Mouse (Mus musculus) myocyte (in vitro differentiated cells): Measurements from ENCODE around the gene Tnn. TPM values are rescaled to one million over a fixed set of nuclear protein-coding genes. Genes with fewer than 3 reads are reported as not detected.

Experiments
- H3K27me3 ChIP-seq: one replicate; pipeline ENCODE4 v1.6.1; 2011; ENCODE audit not compliant: control insufficient read depth, insufficient read depth, insufficient read length
- H3K36me3 ChIP-seq: one replicate; pipeline ENCODE4 v1.6.1; 2011; ENCODE audit not compliant: control insufficient read depth, insufficient read depth
- H3K4me2 ChIP-seq: one replicate; pipeline ENCODE4 v1.6.1; 2011; ENCODE audit warnings: low read depth, control low read depth
- H3K4me3 ChIP-seq: one replicate; pipeline ENCODE4 v1.5.1; 2011; ENCODE audit warnings: mild to moderate bottlenecking, control low read depth, moderate library complexity
- H3K79me2 ChIP-seq: one replicate; pipeline ENCODE4 v1.6.1; 2011; ENCODE audit not compliant: control insufficient read depth, insufficient read depth
- H3ac ChIP-seq: one replicate; pipeline ENCODE4 v1.6.1; 2011; ENCODE audit not compliant: control insufficient read depth, insufficient read length
- CEBPB ChIP-seq: IDR thresholded peaks from 2 replicates; pipeline ENCODE4 v1.6.1; 2011; ENCODE audit warnings: mild to moderate bottlenecking, moderate library complexity; ENCODE audit not compliant: poor library complexity, insufficient read depth, severe bottlenecking
- E2F4 ChIP-seq: IDR thresholded peaks from one replicate; pipeline ENCODE4 v1.6.1; 2011; ENCODE audit warnings: mild to moderate bottlenecking, control low read depth, moderate library complexity; ENCODE audit not compliant: insufficient read depth
- MAX ChIP-seq: IDR thresholded peaks from one replicate; pipeline ENCODE4 v1.6.1; 2011; ENCODE audit warnings: low read depth, mild to moderate bottlenecking, control low read depth
- MYOD1 ChIP-seq, 3 experiments: IDR thresholded peaks; one replicate each; pipeline ENCODE4 v1.6.1; 2011; ENCODE audit warnings: control low read depth in 2 of 3, low read depth in 2 of 3, mild to moderate bottlenecking in 2 of 3, moderate library complexity in 1 of 3; ENCODE audit not compliant: insufficient read length in 2 of 3, control insufficient read depth in 1 of 3
- MYOG ChIP-seq, 3 experiments: IDR thresholded peaks; one replicate each; pipeline ENCODE4 v1.6.1; 2011; ENCODE audit warnings: control low read depth in 2 of 3, low read depth in 2 of 3, mild to moderate bottlenecking in 2 of 3; ENCODE audit not compliant: insufficient read length in 2 of 3, control insufficient read depth in 1 of 3, insufficient read depth in 1 of 3
- POLR2A ChIP-seq: IDR thresholded peaks from one replicate; pipeline ENCODE4 v1.6.1; 2011; ENCODE audit warnings: low read depth, mild to moderate bottlenecking, control low read depth, moderate library complexity; ENCODE audit not compliant: insufficient read length
- POLR2AphosphoS2 ChIP-seq: IDR thresholded peaks from one replicate; pipeline ENCODE4 v1.6.1; 2011; ENCODE audit warnings: low read depth, control low read depth; ENCODE audit not compliant: insufficient read length
- REST ChIP-seq: IDR thresholded peaks from one replicate; pipeline ENCODE4 v1.6.1; 2011; ENCODE audit warnings: mild to moderate bottlenecking, control low read depth, moderate library complexity; ENCODE audit not compliant: insufficient read depth, insufficient read length
- SRF ChIP-seq: IDR thresholded peaks from one replicate; pipeline ENCODE4 v1.6.1; 2011; ENCODE audit warnings: low read depth; ENCODE audit not compliant: control insufficient read depth, insufficient read length
- TCF12 ChIP-seq: IDR thresholded peaks from one replicate; pipeline ENCODE4 v1.6.1; 2011; ENCODE audit warnings: mild to moderate bottlenecking, control low read depth; ENCODE audit not compliant: poor library complexity, insufficient read depth, severe bottlenecking
- TCF3 ChIP-seq: IDR thresholded peaks from one replicate; pipeline ENCODE4 v1.6.1; 2011; ENCODE audit warnings: low read depth, control low read depth; ENCODE audit not compliant: insufficient read length
- USF1 ChIP-seq: IDR thresholded peaks from one replicate; pipeline ENCODE4 v1.6.1; 2011; ENCODE audit warnings: low read depth, mild to moderate bottlenecking, control low read depth, moderate library complexity
- polyA plus RNA-seq: library from polyadenylated mRNA; unstranded; fragments of >200 nt; fragmentation: generic; extraction: Trizol; gene quantifications from one replicate; pipeline ENCODE4 v1.2.1, GENCODE M21; 2012; ENCODE audit warnings: missing spikeins

The Tnn gene
- polyA plus RNA-seq, 1 experiment, result not detected

GRCm38 (mm10) chr1:160064547-160065144 lies 88.7 kb downstream of the Tnn start:
- Histone ChIP-seq H3K79me2 (no peaks in the 10 kb centered on the region), H3K4me3 (no peak overlapping the region), H3K27me3 (no peaks in the 10 kb centered on the region), H3K36me3 (no peaks in the 10 kb centered on the region), H3ac (no peak overlapping the region), H3K4me2 (no peak overlapping the region)
- TF ChIP-seq SRF (no peak), MAX (no peak), CEBPB (no peak)

- Histone ChIP-seq H3K79me2 (no peaks in the 10 kb centered on the region), H3K36me3 (no peaks in the 10 kb centered on the region), H3K27me3 (no peaks in the 10 kb centered on the region), H3K4me3 (no peak overlapping the region), H3ac (no peak overlapping the region), H3K4me2 (no peak overlapping the region)
- TF ChIP-seq SRF (no peak), MYOG (IDR thresholded peaks at IDR 0.05; ENCODE audit: control insufficient read depth in 1 of 3, insufficient read depth in 1 of 3, insufficient read length in 2 of 3, low read depth in 2 of 3) (no peak), USF1 (no peak), MAX (no peak), E2F4 (no peak), MYOD1 (IDR thresholded peaks at IDR 0.05; ENCODE audit: control insufficient read depth in 1 of 3, insufficient read length in 2 of 3, low read depth in 2 of 3) (no peak), TCF3 (no peak), CEBPB (no peak), POLR2A (no peak), POLR2AphosphoS2 (no peak), REST (no peak)
Observed at GRCm38 (mm10) chr1:160061725-160062366, 91.5 kb downstream of the Tnn start.

- Histone ChIP-seq H3ac (no peak overlapping the region), H3K36me3 (no peaks in the 10 kb centered on the region), H3K27me3 (no peaks in the 10 kb centered on the region), H3K4me2 (no peak overlapping the region), H3K4me3 (no peak overlapping the region), H3K79me2 (no peaks in the 10 kb centered on the region)
- no peak for TF ChIP-seq REST
- no peak for TF ChIP-seq MYOG (IDR thresholded peaks at IDR 0.05; ENCODE audit: control insufficient read depth in 1 of 3, insufficient read depth in 1 of 3, insufficient read length in 2 of 3, low read depth in 2 of 3)
- TF ChIP-seq POLR2A, result no peak
Observed at GRCm38 (mm10) chr1:160061321-160061720, 92.1 kb downstream of the Tnn start.

- no peaks in the 10 kb centered on the region for H3K79me2 ChIP-seq
- H3K4me2 ChIP-seq, result peak overlapping the region; percentile 51
- H3K4me3 ChIP-seq, result no peak overlapping the region
- TF ChIP-seq CEBPB, result no peak
- no peak for TF ChIP-seq SRF
- TF ChIP-seq MYOG (IDR thresholded peaks at IDR 0.05; ENCODE audit: control insufficient read depth in 1 of 3, insufficient read depth in 1 of 3, insufficient read length in 2 of 3, low read depth in 2 of 3), result no peak
- no peak for TF ChIP-seq POLR2AphosphoS2
- TF ChIP-seq REST, result no peak
- TF ChIP-seq USF1, result no peak
- TF ChIP-seq MAX, result no peak
- no peak for TF ChIP-seq TCF3
- TF ChIP-seq MYOD1 (IDR thresholded peaks at IDR 0.05; ENCODE audit: control insufficient read depth in 1 of 3, insufficient read length in 2 of 3, low read depth in 2 of 3), result no peak
- TF ChIP-seq POLR2A, result no peak
- TF ChIP-seq E2F4, result no peak
- TF ChIP-seq TCF12, result no peak
- H3K27me3 ChIP-seq, result no peaks in the 10 kb centered on the region
- H3K36me3 ChIP-seq, result no peaks in the 10 kb centered on the region
- no peak overlapping the region for H3ac ChIP-seq
Observed at GRCm38 (mm10) chr1:160060542-160060941, 92.8 kb downstream of the Tnn start.

- Histone ChIP-seq H3K4me2 (peak overlapping the region; percentile 51), H3K27me3 (no peaks in the 10 kb centered on the region), H3K4me3 (no peak overlapping the region), H3K36me3 (no peaks in the 10 kb centered on the region), H3K79me2 (no peaks in the 10 kb centered on the region), H3ac (no peak overlapping the region)
- TF ChIP-seq TCF12, result no peak
- TF ChIP-seq USF1, result no peak
- no peak for TF ChIP-seq CEBPB
- no peak for TF ChIP-seq SRF
- no peak for TF ChIP-seq MYOD1 (IDR thresholded peaks at IDR 0.05; ENCODE audit: control insufficient read depth in 1 of 3, insufficient read length in 2 of 3, low read depth in 2 of 3)
- no peak for TF ChIP-seq MYOG (IDR thresholded peaks at IDR 0.05; ENCODE audit: control insufficient read depth in 1 of 3, insufficient read depth in 1 of 3, insufficient read length in 2 of 3, low read depth in 2 of 3)
- TF ChIP-seq MAX, result no peak
- TF ChIP-seq REST, result no peak
Observed at GRCm38 (mm10) chr1:160059908-160060307, 93.5 kb downstream of the Tnn start.
